Mouse (Mus musculus) neural tube, embryonic 11.5 days (tissue): ENCODE measurements around the gene Ankrd55. TPM values are rescaled to one million over a fixed set of nuclear protein-coding genes. Genes with fewer than 3 reads are reported as not detected.
A peak's percentile ranks its signal among the peaks of the same experiment; 100 is the strongest.

Source experiments
- ATAC-seq: fragments of 200-750 bp; cut with Nextera tagmentation; 2 replicates; pipeline ENCODE4 v1.8.0; 2017; ENCODE audit warnings: moderate number of reproducible peaks, mild to moderate bottlenecking, moderate TSS enrichment, moderate library complexity; ENCODE audit not compliant: insufficient read depth, low FRiP score, low TSS enrichment
- DNase-seq: peaks from one replicate; pipeline ENCODE4 v3.0.0-alpha.2; 2015; ENCODE audit warnings: low spot score
- H3K27ac ChIP-seq: fragments of 300-500 bp; sonication (generic); 2 replicates; pipeline ENCODE4 v1.5.1; 2014; ENCODE audit warnings: low read depth, mild to moderate bottlenecking, low read length
- H3K27me3 ChIP-seq: fragments of 300-500 bp; sonication (generic); 2 replicates; pipeline ENCODE4 v1.6.1; 2014; ENCODE audit warnings: mild to moderate bottlenecking, low read length, mixed read lengths; ENCODE audit not compliant: control insufficient read depth, insufficient read depth
- H3K36me3 ChIP-seq: fragments of 300-500 bp; sonication (generic); 2 replicates; pipeline ENCODE4 v1.6.1; 2014; ENCODE audit warnings: mild to moderate bottlenecking, low read length, moderate library complexity, mixed read lengths; ENCODE audit not compliant: control insufficient read depth, insufficient read depth
- H3K4me1 ChIP-seq: fragments of 300-500 bp; sonication (generic); 2 replicates; pipeline ENCODE4 v1.6.1; 2014; ENCODE audit warnings: low read length, mixed read lengths; ENCODE audit not compliant: control insufficient read depth, insufficient read depth
- H3K4me2 ChIP-seq: fragments of 300-500 bp; sonication (generic); 2 replicates; pipeline ENCODE4 v1.6.1; 2014; ENCODE audit warnings: low read depth, mild to moderate bottlenecking, moderate library complexity
- H3K4me3 ChIP-seq: fragments of 300-500 bp; sonication (generic); 2 replicates; pipeline ENCODE4 v1.5.1; 2014; ENCODE audit warnings: low read depth, low read length
- H3K9ac ChIP-seq: fragments of 300-500 bp; sonication (generic); 2 replicates; pipeline ENCODE4 v1.6.1; 2014; ENCODE audit warnings: mild to moderate bottlenecking, low read length
- H3K9me3 ChIP-seq: fragments of 300-500 bp; sonication (generic); 2 replicates; pipeline ENCODE4 v1.6.1; 2016; ENCODE audit warnings: low read length; ENCODE audit not compliant: control insufficient read depth
- WGBS: fragments of 180-500 bp; shearing (Covaris S2); extraction: QIAGEN DNeasy Blood & Tissue Kit; methylation state at CpG from one replicate; pipeline ENCODE4 v1.1.7; 2014; 5-methylcytosine and 5-hydroxymethylcytosine counted together
- polyA plus RNA-seq: library from polyadenylated mRNA; unstranded; fragments of >200 nt; fragmentation: Nextera tagmentation; extraction: Ambion mirVana; gene quantifications from 2 replicates; pipeline ENCODE4 v1.2.1, GENCODE M21; 2014

Ankrd55 gene
- polyA plus RNA-seq, 1 experiment from 2014 or later: 2.0 TPM

DNA sequence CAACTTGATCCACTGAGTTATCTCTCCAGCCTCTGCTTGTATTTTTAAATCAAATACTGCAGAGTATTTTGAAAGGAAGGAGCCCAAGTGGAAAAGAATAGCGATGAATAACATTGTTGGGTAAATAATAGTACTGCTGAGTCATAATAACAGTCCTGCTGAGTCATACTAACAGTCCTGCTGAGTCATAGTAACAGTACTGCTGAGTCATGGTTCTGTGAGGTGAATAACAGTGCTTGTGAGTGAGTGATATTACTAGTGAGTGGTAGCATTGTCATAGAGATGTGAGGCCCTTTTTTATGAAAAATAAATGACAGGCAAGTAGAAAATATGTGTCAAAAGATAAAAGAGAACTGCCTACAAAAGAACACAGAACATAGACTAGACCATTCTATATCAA lies 1.1 kb upstream of the Ankrd55 start:
- Histone ChIP-seq H3K36me3 (no peaks in the 10 kb centered on the region), H3K9ac (no peak overlapping the region), H3K4me1 (0 out of 2 replicates have a peak, but pooled peaks cover 3% of the 10 kb centered on the region), H3K27me3 (no peaks in the 10 kb centered on the region), H3K4me2 (no peak overlapping the region), H3K4me3 (no peak overlapping the region), H3K27ac (no peak overlapping the region), H3K9me3 (no peaks in the 10 kb centered on the region)
- 82% methylated on average over 1 of the region's 1 CpGs for WGBS
- ATAC-seq (no peak), DNase-seq (no peak)

DNA sequence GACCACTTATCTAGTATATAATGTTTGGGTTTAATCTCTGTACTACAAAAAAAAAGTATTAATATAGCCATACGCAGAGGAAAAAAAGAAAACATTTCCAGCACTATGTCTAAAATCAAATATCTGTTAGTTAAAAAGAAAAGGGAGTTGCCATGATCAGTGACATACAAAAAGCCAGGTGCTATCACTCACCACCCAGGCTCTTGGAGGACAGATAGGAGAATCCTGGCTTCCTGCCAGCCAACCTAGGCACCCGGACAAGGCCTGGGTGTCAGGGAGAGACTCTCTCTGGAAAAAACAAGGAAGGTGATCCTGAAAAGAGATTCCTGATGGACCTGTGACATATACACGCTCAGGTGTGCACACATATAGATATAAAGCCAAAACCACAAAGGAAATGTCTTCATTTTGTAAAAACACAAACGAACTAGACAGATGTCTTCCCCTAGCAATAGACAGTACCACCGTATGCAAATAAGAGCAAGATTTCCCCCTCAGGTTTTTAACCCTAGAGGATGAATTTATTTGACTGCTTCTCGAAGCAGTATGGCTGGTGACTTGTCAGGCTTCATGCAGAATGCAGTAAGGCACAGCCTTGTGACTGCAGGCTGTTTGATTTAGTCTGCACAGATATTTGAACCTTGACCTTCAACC lies 553 bp upstream of the Ankrd55 start:
- Histone ChIP-seq H3K27me3 (no peaks in the 10 kb centered on the region), H3K4me2 (no peak overlapping the region), H3K4me3 (no peak overlapping the region), H3K36me3 (no peaks in the 10 kb centered on the region), H3K9ac (no peak overlapping the region), H3K9me3 (no peaks in the 10 kb centered on the region), H3K4me1 (0 out of 2 replicates have a peak, but pooled peaks cover 3% of the 10 kb centered on the region), H3K27ac (no peak overlapping the region)
- ATAC-seq (peak; percentile 50; the same call in 1 of the 2 replicates), DNase-seq (no peak)
- whole genome bisulfite sequencing: 65% methylated on average over 6 of the region's 6 CpGs

DNA sequence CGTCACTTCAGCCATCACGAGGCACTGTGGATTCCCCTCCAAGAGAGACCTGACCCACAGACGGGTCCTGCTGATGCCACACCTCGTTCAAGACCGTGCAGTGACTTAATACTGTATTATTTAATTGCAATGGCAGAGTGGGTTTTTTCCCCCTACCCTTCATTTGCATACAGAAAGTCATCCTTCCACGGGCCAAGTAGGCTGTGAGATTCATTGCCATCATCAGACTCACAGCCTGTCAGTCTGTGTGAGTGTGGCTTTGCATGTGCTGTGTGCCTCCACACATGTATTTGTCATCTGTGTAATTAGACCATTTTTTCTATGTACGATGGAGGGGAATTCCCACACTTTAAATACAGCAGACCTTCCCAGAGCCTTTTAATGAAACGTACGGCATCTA lies 1.1 kb downstream of the Ankrd55 start:
- Histone ChIP-seq H3K9me3 (no peaks in the 10 kb centered on the region), H3K27me3 (no peaks in the 10 kb centered on the region), H3K4me3 (no peak overlapping the region), H3K36me3 (no peaks in the 10 kb centered on the region), H3K4me1 (0 out of 2 replicates have a peak, but pooled peaks cover 3% of the 10 kb centered on the region), H3K4me2 (no peak overlapping the region), H3K9ac (no peak overlapping the region), H3K27ac (no peak overlapping the region)
- no peak for DNase-seq
- no peak for ATAC-seq
- whole genome bisulfite sequencing: 64% methylated on average over 9 of the region's 9 CpGs

- H3K27me3 ChIP-seq: no peaks in the 10 kb centered on the region
- H3K36me3 ChIP-seq: no peaks in the 10 kb centered on the region
- WGBS: 64% methylated on average over 4 of the region's 4 CpGs
- no peak overlapping the region for H3K4me2 ChIP-seq
- H3K4me1 ChIP-seq: 0 out of 2 replicates have a peak, but pooled peaks cover 3% of the 10 kb centered on the region
- ATAC-seq: no peak
- H3K27ac ChIP-seq: no peak overlapping the region
- H3K9me3 ChIP-seq: no peaks in the 10 kb centered on the region
- H3K4me3 ChIP-seq: no peak overlapping the region
- no peak overlapping the region for H3K9ac ChIP-seq
- no peak for DNase-seq
Observed at GRCm38 (mm10) chr13:112289981-112290380, 1.7 kb downstream of the Ankrd55 start.

DNA sequence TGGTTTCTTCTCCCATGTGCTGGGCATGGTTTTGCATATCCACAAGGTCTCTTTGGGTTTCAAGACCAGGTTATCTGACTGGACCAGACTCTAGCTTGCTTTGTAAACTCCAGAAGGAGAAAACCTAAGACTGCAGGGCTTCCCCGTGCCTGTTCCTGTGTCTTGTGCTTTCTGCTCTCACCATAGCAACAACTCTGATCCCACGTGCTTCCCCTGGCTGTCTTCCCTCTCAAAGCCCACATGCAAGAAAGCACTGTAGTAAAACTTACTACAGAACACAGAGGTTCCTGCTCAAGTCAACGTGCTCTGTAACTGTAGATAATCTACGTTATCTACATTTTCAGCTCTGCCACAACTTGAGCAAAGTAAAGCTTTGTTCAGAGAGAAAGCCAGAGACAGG lies 4.2 kb downstream of the Ankrd55 start:
- Histone ChIP-seq H3K4me3 (no peak overlapping the region), H3K4me1 (0 out of 2 replicates have a peak, but pooled peaks cover 3% of the 10 kb centered on the region), H3K9ac (no peak overlapping the region), H3K9me3 (no peaks in the 10 kb centered on the region), H3K27ac (no peak overlapping the region), H3K36me3 (no peaks in the 10 kb centered on the region), H3K27me3 (no peaks in the 10 kb centered on the region), H3K4me2 (no peak overlapping the region)
- no peak for DNase-seq
- 70% methylated on average over 4 of the region's 4 CpGs for WGBS
- no peak for ATAC-seq

GRCm38 (mm10) chr13:112293092-112293491 lies 4.8 kb downstream of the Ankrd55 start:
- H3K9me3 ChIP-seq: no peaks in the 10 kb centered on the region
- ATAC-seq: no peak
- WGBS: 97% methylated on average over 6 of the region's 6 CpGs

GRCm38 (mm10) chr13:112294446-112294845 lies 6.2 kb downstream of the Ankrd55 start:
- Histone ChIP-seq H3K27me3 (no peaks in the 10 kb centered on the region), H3K9ac (no peak overlapping the region), H3K27ac (no peak overlapping the region), H3K4me3 (no peak overlapping the region), H3K4me2 (no peak overlapping the region), H3K9me3 (no peaks in the 10 kb centered on the region), H3K36me3 (no peaks in the 10 kb centered on the region), H3K4me1 (no peaks in the 10 kb centered on the region)
- WGBS: 96% methylated on average over 6 of the region's 6 CpGs
- ATAC-seq (no peak), DNase-seq (no peak)

More at GRCm38 (mm10) chr13:112293092-112293491, 4.8 kb downstream of the Ankrd55 start:
- no peak for DNase-seq
- Histone ChIP-seq H3K4me3 (no peak overlapping the region), H3K4me1 (no peaks in the 10 kb centered on the region), H3K9ac (no peak overlapping the region), H3K27me3 (no peaks in the 10 kb centered on the region), H3K36me3 (no peaks in the 10 kb centered on the region), H3K27ac (no peak overlapping the region), H3K4me2 (no peak overlapping the region)

- no peaks in the 10 kb centered on the region for H3K27me3 ChIP-seq
- no peak overlapping the region for H3K9ac ChIP-seq
- ATAC-seq (no peak), DNase-seq (no peak)
- H3K9me3 ChIP-seq: no peaks in the 10 kb centered on the region
- H3K27ac ChIP-seq: no peak overlapping the region
- H3K4me2 ChIP-seq: no peak overlapping the region
- 93% methylated on average over 6 of the region's 6 CpGs for WGBS
- no peaks in the 10 kb centered on the region for H3K36me3 ChIP-seq
- H3K4me1 ChIP-seq: no peaks in the 10 kb centered on the region
- H3K4me3 ChIP-seq: no peak overlapping the region
Observed at GRCm38 (mm10) chr13:112297781-112298180, 9.5 kb downstream of the Ankrd55 start.

DNA sequence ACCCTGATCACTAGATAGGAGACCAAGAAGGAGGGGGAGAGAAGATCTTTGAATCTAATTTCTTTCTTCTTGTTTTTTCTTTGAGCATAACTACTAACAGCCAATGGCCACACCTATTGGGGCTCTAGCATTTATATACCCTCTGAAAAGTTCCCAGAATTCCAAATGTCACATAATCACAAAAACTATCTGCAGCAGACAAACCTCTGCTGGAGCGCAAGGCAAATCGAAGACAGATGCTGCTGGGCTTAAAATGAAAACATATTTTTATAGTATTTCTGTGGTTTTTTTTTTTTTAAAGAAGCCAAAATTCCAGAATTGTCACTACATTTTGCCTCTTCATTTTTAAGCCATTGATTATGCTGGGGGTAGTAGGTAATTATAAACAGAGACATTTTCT lies 15.2 kb downstream of the Ankrd55 start:
- Histone ChIP-seq H3K9me3 (no peaks in the 10 kb centered on the region), H3K9ac (no peak overlapping the region), H3K4me3 (no peak overlapping the region), H3K27ac (no peak overlapping the region), H3K27me3 (no peaks in the 10 kb centered on the region), H3K4me2 (no peak overlapping the region), H3K4me1 (no peaks in the 10 kb centered on the region), H3K36me3 (no peaks in the 10 kb centered on the region)
- DNase-seq (no peak), ATAC-seq (no peak)
- whole genome bisulfite sequencing: 91% methylated on average over 2 of the region's 2 CpGs
